Mouse (Mus musculus) cerebellum, postnatal 10 days (tissue): Measurements from ENCODE around the gene Gm3417.
"Not testable (repeated sequence)": the region's sequence is repeated elsewhere in the genome, so short reads cannot be mapped to it uniquely, and the experiment has no call there.

Experiments
- DNase-seq, 2 experiments: peaks; one replicate each; pipeline ENCODE4 v3.0.0; 2021; ENCODE audit warnings: mixed read lengths in 2 of 2

The Gm3417 gene

DNA sequence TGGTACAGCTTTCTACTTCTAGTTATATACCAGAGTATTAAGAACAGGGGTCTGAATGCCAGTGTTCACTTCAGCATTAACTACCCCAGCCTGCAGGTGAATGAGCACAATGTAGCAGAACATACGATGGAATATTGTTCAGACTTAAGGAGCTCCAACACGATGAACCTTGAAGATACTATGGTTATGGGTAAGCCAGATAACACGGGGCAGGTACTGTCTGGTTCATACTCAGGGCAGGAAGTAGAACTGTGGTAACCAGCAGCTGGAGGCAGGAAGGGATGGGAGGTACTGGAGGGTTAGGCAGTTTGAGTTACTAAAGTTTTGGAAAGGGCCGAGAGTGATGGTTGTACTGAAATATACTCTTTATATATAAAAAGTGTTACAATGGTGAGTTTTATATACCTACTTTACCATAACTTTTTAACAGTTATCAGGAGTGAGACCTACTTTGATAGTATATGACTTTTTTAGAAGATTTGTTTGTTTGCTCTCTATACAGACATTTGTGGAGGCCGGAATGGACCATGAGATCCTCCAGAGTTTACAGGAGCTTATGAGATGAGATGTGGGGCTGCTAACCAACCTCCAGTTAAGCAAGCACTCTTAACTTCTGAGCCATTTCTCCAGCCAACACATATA is 19.8 kb downstream of the Gm3417 start:
- no peak for DNase-seq

DNA sequence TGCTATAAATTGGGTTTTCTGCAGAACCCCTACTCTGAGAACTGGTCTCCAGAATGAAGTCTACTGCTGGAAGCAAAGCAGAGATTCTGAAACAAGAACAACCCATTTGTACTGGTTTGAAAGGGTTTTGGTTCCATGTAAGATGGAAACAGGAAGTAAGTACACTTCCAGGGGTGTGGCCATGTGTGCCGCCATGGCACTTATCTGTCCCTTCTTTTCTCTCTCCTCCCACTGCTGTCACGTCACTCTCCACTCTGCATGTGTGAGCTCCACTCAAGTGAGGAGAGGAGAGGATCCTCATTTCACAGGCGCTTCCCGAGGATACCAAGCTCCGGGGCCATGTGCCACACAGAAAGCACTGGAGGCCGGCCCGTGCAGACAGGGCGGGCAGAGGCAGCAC is 25.1 kb downstream of the Gm3417 start:
- DNase-seq, result no peak

DNA sequence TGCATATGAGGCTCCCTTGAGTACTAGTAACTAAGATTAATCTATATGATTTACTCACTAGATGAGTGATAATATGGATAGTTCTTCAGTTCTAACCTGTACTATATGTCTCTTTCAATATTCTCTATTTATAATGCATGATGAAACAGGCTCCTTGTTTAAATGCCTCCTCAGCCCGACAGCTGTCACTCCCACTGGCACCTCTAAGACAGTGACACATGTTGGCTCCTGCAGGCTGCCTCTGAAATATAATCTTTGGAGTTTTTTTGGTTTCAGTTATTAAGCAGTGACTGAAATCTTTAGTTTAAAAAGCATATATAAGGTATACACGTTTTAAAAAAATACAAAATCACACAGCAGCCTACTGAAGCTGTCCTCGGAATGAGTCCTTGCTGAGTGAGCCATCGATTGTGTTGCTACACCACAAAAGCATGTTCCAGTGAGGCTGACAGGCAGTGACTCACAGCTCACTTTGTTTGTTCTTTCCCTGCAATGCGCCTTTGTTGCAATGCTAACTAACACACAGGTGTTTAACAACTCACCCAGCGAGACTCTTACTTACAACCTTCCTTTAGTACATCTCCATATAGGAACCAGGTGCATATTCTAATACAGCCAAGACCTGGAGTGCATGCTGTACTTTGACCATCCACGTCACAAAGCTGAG is 29.3 kb downstream of the Gm3417 start:
- no peak for DNase-seq

DNA sequence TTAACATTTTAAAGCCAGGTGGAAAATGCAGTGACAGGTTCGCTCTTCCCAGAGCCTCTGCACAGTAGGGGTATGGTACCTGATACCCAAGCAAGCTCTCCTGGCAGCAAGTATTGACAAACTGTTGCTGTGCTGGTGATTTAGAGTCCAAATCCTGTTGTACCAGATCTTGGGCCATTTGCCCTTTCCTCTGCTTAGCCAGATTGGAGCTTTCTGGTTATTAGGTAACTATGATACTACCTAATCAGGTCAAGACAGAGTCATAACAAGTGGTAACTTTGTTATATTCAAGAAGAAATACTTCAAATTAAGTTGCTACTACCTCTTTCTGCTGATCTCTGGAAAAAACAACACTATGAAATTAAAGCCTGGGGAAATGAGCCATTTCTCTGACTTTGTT is 34.0 kb downstream of the Gm3417 start:
- no peak for DNase-seq

DNA sequence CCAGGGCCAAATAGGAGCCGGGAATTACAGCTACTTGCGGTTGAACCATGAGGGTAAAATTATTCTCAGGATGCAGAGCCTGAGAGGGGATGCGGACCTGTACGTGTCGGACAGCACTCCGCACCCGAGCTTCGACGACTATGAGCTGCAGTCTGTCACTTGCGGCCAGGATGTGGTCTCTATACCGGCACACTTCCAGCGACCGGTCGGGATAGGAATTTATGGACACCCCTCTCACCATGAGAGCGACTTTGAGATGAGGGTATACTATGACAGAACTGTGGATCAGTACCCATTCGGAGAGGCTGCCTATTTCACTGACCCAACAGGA is 34.9 kb downstream of the Gm3417 start:
- no peak for DNase-seq

DNA sequence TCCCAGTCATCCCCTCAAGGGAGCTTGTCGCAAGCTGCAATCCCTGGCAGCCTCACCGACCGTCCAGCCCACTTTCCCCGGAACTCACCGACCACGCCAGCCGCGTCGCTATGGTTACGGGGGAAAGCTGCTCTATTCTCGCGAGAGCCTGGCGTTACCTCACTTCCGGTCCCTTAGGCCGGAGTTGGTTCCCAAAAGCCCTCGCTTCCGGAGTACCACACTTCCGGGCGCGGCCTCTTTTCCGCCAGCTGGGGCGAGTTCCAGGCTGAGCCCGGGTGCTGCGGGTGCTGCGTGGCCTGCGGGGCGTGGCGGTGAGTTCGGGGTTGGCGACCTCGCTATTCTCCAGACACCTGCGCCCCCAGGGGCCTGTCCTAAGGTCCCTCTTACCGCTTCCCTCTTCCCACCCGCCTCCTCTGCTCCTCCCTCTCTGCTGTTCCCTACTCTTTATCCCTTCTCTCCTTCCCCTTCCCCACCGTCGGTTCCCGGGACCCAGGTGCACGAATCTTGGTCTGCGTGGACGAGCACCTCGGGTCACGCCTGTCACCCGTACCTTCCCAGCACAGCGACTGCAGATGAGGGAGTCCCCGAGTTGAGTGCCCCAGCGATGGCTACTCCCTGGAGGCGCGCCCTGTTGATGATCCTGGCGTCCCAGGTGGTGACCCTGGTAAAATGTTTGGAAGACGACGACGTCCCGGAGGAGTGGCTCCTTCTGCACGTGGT is 35.4 kb downstream of the Gm3417 start, which contains the start of the genes Wdr27 and 1600012H06Rik:
Wdr27 (minus strand) TSS at position 150 of the 720 bp plus-strand sequence.
1600012H06Rik (plus strand) TSS at position 176 of the 720 bp plus-strand sequence.
- DNase-seq, result peak; percentile 99

DNA sequence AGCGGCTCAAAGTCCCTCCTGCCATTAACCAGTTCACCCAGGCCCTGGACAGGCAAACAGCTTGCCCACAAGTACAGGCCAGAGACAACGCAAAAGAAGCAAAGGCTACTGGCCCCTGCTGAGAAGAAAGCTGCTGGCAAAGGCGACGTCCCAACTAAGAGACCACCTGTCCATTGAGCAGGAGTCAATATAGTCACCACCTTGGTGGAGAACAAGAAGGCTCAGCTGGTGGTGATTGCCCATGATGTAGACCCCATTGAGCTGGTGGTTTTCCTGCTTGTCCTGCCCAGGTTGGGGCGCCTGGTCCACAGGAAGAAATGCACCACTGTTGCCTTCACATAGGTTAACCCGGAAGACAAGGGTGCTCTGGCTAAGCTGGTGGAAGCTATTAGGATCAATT is 36.4 kb downstream of the Gm3417 start:
- peak; percentile 11 to 15 for DNase-seq

DNA sequence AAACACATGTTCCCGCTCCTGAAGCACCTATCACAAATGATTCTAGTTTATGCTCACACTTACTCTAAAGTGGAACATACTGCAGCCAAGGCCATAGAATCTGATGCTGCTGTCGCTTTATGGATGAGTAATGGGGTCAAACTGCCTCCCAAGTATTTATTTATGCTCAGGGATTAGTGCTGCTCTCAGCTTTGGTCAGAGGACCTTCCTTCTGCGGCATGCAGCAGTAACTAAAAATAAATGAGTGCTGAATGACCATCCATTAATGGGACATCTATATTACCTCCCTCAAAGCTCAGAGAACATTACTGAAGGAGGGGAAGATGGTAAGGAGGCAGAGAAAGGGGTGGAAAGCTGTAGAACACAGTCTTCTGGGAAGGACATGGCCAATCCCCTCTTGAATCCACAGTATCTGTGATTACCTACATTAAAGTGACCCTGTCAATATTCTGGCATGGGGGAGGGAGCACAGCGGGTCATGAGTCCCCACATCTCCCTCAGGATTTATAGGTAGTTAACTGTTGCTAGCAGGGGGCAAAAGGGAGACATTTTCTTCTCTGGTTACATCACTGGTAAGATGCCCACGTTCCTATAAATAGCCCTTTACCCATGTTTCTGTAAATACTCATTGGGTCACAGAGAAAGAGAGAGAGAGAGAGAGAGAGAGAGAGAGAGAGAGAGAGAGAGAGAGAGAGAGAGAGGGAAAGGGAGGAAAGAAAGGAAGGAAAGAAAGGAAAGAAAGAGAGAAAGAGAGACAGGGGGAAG is 42.6 kb downstream of the Gm3417 start:
- DNase-seq, result no peak

DNA sequence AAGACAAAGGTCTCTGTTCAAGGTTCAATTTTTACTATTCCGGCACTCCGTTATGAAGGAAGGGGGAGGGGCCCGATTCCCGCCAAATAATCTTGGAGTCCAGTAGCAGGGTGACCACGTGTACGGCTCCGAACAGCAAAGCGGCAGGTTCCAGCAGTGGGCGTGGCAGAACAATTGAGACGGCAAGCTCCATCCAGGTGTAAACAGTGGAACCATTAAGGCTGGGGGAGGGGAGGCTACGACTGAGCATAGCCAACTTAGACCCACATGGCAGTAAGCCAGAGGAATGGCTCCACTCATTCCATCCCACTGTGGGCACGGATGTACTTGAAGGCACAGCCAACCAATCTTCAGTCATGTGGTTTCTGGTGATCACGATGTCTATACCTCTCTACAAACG is 43.3 kb downstream of the Gm3417 start:
- not testable (repeated sequence) for DNase-seq

DNA sequence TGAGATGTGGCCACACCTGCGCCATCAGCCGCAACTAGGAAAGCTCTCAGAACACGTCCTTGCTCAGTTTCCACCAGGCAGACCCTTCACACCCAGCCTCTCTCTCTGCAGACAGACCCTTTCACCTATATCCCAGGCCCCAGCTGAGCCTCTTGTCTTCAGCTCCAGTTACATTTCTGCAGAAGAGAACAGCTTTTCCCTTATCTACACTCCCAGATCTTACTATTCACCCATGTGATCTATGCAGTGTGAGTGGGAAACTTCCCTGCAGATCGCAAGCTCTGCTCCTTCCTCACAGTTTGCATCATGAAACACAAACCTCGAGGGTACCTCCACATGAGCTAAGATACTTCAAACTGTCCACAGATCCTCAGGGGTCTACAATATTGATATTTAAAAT is 47.1 kb downstream of the Gm3417 start:
- DNase-seq, result no peak

DNA sequence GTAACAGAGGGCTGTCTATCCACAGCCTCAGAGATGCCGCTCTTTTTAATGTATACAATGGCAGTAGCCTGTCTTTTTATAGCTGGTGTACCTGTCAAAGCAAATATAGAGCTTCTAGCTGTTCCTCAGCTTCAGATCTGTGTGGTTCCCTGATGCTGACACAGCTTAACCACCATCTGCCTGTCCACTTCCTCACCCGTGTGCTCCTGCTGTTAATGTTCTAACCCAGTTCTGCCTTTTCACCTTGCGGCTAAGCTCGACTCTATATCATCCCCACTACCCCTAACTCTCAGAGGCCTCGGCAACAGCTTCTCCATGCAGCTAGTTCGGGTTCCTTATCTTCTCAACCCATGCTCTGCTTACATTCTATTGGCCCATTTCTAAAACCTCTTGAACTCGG is 47.9 kb downstream of the Gm3417 start:
- no peak for DNase-seq

DNA sequence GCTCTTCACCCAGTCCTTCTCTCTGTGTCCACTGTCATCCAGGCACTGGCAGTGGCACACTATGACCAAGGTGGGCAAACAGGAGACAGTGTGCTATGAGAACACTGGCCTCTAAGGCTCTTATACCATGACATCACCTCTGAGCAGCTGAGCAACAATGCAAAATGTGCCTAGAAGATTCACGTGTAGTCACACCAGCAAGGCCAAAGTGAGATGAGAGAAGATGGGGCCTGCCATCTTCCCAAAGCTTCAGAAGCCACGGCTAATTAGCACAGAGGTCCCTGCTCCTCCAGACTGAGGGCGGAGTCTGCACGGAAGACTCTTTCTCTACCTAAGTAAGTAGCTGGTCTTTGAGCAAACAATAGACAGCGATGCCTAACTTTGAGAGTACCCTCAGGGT is 50.0 kb downstream of the Gm3417 start:
- DNase-seq, result no peak

DNA sequence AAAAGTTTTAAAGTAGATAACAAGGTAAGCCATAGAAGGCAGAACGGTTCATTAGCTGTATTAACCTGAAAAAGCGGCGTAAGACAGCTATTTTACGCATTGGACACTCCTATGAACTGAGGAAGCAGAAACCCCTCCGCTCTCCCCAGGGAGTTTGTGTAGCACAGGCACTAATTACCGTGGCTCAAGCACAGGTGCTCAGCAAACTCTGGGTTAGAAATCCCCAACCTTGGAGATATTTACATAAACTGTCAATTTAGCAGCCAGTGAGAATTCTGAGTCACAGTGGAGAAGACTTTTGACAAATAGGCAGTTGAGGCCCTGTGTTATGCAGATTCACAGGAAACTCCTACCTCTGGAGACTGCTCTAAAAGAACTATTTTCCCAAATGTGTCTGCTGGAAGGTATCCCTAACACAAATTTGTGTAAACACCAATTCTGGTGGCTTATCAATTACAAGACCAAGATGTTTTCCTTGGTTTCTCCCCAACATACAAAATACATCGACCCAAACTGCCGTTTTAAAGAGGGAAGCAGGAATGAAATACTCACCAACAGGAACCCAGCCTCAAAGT is 50.9 kb downstream of the Gm3417 start:
- DNase-seq, result no peak

DNA sequence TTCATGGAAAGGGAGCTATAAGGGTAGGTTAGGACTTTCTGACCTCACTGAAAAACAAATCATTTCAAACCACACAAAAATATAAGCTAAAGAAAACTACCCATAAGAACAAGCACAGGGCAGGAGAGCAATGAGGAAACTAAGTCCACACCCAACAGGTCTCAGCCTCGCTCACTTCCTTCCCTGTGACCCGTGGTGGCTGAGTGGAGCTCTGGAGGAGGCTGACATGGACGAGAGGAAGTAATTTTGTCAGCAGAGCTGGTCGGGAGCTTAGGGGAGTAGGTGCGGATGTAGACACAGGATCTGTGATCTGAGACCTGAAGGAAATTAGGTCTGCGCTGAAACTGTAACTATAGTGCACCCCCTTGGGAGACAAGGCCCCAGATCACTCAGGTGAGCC is 57.0 kb downstream of the Gm3417 start:
- no peak for DNase-seq

DNA sequence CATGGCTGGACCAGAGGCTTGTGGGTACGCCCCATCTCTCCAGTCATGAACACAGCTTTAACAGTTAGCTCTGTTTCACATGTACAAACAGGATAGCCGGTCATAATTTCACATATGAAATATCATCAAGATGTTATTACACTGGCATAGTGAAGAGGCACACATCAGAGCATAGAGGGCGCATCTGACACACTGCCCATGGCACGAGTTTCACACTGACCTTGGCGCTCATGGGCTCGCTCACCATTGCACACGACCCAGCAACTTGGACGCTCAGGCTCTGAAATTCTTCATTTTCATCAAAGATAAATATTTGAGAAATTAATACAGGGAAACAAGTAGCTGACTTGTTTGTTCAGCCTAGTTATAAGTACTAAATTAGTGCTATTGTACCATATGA is 60.7 kb downstream of the Gm3417 start:
- no peak for DNase-seq

DNA sequence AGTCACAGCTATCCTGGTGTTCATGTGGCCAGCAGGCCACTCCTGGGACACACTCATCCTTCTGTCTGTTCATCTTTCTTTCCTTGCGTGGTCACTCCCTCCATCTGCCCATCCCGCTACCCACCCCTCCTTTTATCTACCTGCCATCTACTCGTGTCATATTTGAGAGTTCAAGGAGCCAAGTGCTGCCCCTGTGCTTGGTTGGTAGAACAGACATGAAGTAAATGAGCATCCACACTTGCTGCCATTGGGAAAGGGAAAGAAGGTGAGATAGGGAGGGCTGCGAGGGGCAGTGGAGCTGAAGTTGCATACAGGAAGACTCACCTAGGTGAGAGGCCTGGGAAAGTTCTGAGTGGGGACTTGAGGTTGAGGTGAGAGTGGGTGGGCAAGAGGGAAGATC is 64.2 kb downstream of the Gm3417 start:
- no peak for DNase-seq
